Mouse (Mus musculus) liver, embryonic 14.5 days (tissue): ENCODE measurements around the gene Ttc21a.

Experiments
- CTCF ChIP-seq: IDR thresholded peaks from 2 replicates; pipeline ENCODE4 v1.5.1; 2016; ENCODE audit warnings: antibody characterized with exemption, low read depth, control low read depth
- EP300 ChIP-seq: IDR thresholded peaks from 2 replicates; pipeline ENCODE4 v1.6.1; 2016; ENCODE audit warnings: antibody characterized with exemption, low read depth

DNA sequence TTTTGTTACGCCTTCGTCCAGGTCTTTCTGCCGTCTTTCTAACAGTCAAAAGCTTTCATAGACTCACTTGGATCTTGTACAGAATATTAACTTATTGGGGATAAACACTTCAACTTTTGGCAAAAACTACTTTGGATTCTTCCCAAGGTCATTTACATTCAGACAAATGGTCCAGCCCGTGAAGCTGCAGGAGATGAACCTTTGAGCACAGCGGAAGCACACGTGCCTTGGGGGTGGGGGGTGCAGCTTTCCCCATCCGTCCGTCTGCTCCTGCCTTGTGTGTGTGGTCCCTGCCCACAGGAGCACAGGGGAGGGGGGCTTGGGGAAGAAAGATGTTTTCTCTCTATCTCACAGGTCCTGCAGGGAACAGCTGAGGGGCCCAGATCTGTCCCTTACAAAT is 11.7 kb upstream of the Ttc21a start:
- TF ChIP-seq CTCF (no peak), EP300 (no peak)
